Mouse (Mus musculus): ENCODE data around the gene Zfand3.
A peak's percentile ranks its signal among the peaks of the same experiment; 100 is the strongest.

Zfand3 gene

DNA sequence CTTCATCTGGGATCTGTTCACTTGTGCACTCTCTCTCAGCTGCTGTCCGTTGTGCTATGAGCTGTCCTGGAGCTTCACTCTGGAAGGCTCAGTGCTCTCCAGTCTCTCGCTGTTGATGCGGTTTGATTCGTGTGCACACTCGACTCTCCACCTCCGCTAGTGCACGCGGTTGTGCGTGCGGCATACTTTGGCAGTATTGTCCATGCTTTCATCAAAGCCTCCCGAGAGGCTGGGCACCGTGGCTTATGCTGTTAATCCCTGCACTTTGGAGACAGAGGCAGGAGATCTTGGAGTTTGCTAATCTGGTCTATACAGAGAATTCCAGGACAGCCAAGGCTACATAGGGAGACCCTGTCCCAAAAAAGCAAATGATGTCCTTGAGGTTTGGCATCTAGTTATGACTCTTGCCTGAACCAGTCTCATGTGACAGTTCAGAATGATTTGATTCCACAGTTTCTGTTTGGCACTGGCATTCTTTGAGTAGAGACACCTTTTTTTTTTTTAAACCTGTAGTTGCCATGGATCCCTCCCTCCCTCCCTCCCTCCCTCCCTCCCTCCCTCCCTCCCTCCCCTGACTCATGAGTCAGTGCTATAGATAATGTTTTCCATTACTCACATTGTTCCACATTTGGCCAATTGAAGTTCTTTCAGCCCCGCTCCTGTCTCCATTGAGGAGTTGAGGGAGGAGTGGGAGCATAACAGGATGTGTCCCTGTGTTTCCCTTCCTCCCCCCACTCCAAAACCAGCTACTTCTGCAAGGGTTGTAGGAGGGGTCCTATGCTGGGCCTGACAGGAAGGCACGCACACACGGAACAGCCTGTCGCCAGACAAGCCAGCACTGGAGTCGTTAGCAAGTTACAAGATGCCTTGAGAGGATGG, 192.1 kb downstream of the Zfand3 start:
- peak in 1 of 2 experiments; percentile 1 for DNase-seq

DNA sequence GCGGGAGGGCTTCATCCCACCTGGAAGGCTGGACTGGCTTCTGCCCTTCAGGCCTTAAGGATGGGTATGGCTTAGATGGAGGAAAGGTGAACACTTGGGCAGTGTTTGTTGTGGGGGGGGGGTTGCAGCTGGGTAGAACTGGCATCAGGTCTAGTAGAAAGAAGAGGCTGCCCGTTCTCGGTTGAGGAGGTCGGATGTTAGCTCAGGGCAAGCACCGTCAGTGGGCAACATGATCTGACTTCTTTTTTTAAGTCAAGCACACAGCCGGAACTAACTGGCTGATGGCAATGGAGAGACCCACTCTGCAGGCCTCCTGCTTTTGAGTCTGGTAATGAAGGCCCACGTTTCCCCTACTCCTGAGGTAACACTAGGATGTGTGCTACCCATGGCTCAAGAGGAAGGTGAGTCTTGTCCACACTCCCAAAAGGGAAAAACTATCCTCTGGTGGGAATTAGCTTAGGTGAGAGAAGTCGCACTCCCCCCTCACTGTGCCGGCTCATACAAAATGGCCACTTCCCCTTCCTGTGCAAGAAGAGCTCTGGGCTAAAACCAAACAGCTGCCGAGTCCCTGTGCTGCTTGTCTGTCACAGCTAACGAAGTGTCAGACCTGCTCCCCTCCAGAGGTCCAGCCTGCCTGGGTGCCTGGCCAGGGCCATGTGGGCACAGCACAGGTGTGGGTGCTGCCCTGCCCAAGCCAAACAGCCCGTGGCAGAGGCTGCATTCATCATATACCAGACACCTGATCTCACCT, 192.9 kb downstream of the Zfand3 start:
- DNase-seq, result no peak

DNA sequence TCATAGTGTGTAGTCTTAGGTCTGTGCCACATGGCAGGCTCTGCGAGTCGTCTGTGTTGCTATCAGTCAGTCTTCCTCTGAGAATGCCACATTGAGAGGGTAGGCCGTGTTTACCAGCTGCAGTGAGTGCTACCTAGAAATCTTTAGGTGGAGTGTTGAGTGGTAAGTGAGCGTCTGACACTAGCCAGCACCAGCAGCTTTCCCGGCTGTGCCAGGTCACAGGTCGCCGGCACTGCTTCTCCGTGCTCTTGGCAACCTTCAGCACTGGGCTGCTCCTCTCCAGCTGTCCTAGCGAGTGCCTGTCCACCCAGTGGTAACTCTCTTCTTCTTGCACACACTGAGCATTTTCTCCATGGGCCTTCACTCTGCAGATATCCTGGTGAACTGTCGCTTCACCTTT, 193.9 kb downstream of the Zfand3 start:
- peak in 1 of 2 experiments; percentile 30 for DNase-seq

DNA sequence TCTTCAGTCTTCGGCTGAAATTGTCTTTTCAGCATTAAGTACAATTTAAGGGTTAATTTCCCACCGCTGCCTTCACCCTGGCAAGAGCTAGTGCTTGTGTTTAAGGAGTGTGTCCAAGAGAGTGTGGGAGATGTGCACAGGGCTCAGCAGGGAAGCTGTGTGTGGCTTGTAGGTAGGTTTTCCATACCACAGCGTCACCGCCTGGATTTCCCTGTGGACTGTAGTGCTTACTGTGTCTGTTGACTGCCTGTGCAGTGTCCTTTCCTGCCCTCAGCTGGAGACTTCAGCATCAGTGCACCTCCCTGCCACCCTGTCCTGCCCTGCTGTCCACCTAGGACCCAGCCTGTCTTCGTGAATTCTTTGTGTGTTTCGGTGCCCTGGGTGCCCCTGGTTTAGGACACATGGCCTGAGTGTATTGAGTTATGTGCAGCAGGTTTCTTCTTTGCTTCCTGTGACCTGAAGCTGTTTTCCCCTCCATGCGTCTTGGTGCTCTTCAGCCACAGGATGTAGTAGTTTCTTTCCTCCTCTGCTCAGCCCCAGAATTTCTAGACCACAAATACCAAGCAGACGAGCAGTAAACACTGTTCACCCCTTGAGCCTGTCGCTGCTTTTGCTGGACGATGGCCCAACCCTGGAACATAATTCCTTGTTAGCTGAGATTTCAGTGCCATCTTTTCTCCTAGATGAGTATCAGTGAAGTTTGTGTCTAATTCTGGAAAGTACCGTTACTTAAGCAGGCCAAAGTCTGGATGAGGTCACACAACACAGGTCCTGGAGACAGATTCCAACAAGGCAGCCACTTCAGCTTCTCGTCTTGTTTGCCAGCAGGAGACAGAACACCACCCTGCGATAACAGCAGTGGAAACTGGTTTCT, 195.1 kb downstream of the Zfand3 start:
- no peak for DNase-seq

DNA sequence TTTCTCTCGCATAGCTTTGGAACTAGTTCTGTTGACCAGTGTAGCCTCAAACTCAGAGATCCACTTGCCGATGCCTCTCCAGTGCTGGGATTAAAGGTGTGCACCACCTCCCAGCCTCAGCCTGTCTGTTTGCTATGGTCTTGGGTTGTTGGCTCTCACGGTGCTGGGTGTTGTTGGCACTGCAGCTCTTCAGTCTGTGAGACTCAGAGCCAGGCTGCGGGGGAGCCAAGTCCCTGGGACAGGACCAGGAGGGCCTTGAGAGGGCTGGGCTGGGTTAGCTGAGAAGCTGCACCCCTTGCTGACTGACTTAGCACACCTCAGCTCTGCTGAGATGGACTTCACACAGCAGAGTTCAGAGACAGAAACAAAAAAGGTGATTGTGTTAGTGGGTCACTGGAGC, 195.8 kb downstream of the Zfand3 start:
- no peak for DNase-seq

DNA sequence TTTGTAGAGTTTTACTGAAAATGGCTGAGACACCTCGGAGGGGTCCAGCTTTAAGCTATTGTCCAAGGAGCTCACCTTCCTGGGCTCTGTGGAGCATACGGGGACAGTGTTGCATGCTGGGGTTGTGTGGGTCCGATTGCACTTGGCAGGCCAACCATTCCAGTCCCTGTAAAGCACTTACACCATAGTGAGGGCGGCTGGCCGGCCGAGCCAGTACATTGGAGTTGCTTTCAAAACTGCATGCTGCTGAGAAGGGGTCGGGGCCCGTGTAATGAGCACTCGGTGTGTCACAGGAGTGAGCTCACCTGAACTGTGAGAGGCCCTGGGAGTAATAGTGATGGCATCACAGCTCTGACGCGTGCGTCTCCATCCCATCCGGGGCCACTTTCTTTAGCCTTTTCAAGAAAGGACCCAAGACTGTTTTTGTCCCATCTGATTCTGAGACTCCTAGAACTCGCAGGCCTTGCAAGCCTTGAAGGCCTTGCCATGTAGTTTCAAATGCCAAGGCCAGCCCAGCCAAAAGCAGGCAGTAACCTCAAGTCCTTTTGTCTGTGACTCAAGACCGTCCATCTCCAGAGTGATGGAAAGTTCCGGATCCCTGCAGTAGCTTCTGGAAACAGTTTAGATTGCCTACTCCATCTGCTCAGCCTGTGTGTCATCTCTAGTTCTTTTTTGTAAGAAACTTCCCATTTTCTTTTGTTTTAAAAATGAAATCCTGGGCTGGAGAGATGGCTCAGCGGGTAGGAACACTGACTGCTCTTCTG, 200.7 kb downstream of the Zfand3 start:
- no peak for DNase-seq

DNA sequence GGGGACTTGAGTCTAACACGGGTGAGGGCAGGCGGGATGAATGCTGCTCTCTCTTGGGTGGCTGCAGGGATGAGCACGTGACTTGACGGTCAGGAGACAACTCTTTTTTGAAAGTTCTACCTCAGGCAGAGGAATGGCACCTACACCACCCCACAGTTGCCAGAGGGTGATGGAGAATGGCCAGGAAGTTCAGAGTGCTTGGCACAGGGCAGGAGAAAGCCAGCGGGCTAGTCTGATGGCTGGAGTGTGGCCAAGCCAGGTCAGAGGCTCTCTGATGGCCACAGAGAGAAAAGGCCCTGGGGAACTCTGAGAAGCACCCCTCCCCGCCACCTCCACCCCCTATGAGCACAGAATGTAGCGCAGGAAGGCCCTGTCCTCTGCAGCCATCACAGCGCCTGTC, 205.7 kb downstream of the Zfand3 start:
- no peak for DNase-seq

DNA sequence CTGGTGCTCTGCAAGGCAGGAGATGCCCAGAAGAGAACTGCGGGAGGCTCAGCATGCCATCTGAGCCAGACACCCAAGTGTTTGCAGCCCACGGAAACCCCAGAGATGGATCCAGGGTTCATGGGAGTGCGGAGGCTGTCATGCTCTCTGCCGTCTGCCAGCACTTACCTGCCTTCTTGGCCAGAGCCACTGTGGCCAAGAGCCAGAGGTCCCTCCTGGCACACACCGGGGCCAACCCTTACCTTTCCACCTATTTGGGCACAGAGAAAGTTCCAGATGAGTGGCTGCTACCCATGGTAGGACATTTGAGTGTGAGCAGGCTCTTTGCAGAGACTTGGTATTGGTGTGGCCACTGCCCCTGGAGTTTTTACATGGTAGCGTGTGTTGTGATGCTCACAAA, 206.4 kb downstream of the Zfand3 start:
- peak in 1 of 2 experiments; percentile 36 for DNase-seq

DNA sequence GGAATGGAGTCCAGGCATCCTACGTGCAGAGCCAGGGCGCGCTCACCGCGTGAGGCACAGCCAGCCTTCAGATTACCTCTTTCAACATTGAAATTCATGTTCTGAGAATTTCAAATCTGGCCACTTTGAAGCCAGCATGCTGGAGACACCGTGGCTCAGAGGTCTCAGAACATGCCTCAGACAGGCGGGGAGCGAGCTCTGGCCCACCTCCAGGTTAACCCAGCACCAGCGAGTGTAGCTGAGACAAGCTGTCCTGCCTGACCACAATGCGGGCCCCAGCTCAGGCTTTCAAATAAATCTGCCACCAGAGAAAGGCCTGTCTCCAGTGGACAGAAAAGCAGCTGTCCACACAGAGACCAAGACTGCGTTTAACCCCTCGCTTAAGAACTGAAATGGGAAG, 208.1 kb downstream of the Zfand3 start:
- DNase-seq, result no peak

DNA sequence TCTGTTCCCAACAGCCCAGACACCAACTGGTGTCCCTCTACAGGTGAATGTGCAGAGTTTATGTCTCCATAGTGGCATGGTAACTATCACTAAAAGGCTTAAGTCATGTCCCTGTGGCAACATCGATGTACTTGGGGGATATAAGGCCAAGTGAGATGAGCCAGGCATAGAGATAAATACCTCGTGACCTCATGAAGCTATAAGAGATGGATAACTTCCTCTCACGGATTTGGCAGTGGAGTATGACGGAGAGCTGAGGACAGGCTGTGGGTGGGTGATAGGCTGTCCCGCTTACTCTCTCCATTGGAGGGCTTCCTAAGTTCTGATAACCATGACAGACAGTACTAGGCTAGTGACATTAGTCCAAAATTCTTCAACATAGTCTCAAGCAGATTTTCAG, 208.8 kb downstream of the Zfand3 start:
- no peak for DNase-seq

DNA sequence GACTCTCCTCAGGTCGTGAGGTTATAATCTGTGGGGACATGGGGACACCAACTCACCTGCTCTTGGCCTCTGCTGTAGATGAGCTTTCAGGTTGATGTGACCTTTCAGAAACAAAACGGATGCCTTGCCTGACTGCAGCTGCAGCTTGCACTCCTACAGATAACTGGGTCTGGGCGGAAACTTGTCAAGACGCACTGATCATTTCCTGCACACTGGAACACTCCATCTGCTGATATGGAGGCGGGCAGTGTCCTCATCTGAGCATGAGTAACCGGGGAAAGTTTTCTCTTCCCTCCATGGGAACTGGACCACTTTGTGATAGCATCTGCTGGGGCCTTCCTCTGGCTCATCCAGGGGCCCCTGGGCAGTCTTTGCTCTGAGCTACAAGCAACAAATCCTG, 209.9 kb downstream of the Zfand3 start:
- DNase-seq, result no peak

DNA sequence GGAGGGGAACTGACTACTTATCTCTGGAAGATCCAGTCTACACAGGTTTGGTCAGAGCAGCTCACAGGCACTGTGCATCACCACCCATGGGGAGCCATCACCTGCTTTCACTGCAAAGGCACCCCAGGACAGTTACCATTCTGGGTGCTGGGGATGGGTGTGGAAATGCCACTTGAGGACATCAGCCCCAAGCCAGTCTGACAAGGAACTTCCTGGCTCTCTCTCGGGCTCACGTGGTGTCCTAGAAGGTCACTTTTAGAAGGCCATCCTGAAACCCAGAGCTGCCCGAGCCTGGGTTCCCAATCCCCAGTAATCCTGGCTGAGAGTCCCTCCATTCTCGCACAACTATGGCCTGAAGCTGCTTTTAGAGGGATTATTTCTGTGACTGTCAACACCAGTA, 211.2 kb downstream of the Zfand3 start:
- DNase-seq, result no peak

DNA sequence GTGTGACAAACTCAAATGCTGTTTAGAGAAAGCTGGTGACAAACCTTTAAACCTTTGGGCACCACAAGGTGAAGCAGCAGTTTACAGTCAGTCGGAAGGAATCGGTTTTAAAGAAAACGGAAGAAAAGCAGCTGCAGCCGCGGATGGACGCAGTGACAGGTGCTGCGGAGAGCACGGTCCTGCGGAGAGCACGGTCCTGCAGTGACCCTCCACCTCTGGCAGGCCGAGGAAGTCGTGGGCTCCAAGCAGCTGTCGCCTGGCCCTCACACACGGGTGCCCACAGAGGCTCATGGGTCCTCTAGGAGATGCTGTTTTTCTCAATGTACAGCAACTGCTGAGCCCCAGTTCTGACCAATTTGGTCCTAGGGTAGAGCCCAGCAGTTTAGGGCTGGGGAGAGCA, 217.1 kb downstream of the Zfand3 start:
- DNase-seq, result no peak

DNA sequence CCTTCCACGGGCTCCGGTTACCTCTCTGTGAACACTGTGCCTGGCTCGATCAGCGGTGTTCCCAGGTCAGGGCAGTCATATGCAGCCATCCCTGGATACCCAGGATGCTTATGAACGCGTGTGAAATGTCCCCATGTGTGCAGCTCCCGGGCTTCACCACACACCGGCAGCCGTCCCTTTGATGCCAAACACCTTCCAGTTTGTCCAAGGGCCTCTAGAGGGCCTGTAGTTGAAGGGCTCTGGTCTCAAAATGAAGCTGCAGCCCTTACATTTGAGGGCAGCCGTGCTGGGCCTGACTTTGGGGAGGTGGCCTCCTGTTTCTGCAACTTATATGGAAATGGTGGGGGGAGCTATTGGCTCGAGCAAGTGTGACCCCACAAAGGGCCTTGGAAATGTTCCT, 217.8 kb downstream of the Zfand3 start:
- no peak for DNase-seq

DNA sequence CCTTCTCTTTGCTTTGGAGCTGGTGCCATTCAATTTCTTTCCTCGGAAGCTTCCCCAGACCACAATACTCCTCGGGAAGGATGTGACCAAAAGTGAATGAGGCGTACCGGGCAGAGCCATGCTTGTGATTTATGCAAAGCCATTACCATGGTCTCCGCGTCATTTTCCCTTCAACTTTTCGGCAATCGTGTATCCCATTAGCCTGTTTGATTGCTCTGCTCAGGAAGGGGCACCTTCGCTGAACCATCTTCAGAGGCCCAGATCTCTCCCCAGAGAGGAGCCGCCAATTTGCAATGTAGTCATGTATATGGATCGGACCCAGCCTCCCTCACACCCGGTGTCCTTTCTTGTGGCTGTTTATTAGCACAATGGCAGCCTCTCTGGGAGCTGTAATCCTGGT, 218.3 kb downstream of the Zfand3 start:
- no peak for DNase-seq

DNA sequence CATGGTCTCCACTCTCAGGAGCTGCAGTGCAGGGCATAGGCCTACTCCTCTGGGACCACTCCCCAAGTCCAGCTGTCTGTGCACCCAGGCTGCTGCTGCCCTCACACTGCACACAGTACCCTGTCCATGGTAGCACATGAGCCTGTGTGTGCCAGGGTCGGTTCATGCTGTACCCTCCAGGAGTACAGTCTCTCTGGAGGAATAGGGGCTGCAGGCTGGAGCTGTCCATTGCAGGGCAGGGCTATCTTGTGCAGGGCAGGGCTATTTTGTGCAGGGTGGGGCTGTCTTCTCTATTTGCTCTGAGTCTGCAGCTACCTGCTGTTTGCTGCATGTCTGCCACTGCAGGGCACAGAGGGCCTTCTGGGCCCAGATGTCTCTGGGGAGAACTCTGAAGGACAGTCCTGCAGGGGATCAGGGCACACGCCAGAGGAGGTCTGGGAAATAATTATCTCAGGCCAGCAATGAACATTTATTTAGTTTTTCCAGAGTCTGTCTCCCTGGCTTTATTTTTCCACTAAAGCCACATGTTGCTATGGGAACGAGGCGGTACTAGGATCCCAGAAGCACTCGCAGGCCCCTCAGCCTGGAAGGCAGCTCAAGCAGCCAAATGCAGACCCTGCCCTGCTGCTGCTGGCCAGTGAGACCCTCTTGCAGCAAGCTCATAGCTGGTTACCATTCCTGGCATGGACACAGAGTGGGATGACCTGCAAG, 220.7 kb downstream of the Zfand3 start:
- no peak for DNase-seq

DNA sequence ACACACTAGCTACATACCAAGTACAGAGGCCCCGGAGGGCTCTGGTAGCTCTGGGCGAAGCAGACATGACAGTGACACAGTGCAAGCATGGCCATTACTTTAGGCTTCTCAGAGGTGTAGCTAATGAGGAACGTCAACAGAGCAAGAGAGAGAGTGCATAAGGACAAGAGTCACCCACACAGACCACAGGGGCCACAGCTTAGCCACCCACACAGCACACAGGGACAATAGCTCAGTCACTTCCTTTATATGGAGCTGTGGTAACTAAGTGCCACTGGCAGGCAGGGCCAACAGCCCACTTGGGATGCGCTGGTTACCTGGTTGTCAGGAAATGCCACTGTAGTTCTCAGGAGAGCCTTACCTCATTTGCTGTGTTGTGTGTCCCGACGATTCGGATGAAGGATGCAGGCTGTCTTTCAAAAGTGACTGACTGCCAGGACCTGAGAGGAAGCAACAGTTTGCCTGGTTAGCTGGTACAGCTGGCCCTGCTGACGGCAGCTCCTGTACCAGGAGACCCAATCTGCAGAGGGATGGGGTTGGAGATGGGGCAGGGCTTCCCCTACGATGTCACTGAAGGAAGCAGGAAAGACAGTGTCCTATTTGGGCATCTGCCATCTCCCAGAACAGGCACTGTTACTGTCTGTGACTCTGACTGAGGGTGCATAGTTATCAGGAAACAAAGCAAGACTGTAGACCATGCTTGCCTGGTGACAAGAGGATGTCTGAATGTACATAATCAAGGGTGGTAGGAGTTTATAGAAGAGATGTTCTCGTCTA, 224.1 kb downstream of the Zfand3 start:
- DNase-seq, result no peak

DNA sequence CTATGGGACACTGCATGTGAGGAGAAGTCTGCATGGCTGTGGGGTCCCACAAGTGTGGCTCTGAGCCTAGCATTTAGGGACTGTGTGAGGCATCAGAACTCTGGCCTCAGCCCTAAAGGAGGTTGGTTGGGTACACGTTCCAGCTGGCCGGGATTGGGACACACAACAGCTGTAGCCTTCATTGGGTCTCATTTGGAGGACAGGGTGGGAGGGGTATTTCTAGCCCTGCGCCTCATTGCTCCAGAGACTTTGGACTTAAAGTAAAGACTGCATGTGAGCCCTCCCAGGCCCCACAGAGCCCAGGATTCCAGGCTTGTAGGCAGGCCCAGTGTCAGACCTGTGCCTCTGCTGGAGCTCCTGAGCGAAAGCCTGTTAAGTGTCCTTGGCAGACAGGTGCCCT, 225.9 kb downstream of the Zfand3 start:
- no peak for DNase-seq

DNA sequence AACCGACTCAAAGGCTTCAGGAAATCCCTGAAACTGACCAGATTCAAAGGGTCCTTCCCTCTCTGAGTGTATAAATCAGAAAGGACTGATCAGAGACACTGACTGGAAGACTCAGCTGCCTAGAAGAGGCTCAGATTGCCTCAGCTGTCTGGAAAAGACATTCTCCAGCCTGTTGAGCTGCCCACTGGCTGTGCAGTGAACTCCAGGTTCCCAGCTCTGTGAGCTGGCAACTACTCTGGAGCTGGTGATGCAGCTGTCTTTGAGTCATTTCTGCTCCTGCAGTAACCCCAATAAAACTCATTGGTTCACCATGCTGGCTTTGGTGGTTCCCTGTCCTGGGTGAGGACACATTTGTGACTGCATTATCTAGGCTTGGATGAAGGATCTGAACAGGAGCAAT, 226.9 kb downstream of the Zfand3 start:
- no peak for DNase-seq

DNA sequence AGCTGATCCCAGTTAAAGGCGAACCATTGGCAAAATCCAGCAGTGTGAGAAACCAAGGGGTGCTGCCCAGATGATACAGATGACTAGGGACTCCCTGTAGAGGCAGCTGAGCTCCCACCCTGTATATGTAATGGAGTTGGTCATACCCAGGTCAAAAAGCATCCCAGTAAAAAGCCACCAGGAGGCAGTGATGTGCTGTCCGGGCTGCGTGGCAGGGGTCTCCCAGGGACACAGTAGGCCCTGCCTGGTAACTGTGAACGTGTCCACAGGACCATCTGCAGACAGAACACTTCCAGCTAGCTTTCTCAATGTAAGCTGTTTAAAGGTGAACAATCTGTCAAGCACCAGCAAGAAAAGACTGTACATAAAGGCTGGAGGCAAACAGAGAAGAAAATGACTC, 228.2 kb downstream of the Zfand3 start:
- DNase-seq, result no peak

DNA sequence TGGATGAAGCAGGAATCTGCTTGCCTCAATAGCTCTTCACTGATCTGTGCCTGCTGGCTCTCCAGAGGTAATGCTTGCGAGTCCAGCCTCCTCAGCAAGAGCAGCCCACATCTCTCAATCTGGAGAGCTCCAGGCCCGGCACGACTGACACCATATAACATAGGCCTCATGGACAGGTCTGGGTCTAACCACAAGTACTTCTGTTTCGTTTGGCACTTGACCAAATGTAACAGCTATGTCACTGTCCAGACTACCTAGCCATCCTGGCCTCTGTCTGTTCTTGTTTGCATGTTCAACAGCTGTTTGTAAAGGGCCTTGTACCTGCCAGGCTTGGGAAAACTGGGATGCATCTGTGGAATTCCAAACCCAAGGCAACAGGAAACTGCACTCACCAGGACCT, 230.8 kb downstream of the Zfand3 start:
- DNase-seq, result no peak

Measured in kidney, adult 8-10 months (tissue).